Mouse (Mus musculus): ENCODE results near the gene Adat2.
A peak's percentile ranks its signal among the peaks of the same experiment; 100 is the strongest.

DNA sequence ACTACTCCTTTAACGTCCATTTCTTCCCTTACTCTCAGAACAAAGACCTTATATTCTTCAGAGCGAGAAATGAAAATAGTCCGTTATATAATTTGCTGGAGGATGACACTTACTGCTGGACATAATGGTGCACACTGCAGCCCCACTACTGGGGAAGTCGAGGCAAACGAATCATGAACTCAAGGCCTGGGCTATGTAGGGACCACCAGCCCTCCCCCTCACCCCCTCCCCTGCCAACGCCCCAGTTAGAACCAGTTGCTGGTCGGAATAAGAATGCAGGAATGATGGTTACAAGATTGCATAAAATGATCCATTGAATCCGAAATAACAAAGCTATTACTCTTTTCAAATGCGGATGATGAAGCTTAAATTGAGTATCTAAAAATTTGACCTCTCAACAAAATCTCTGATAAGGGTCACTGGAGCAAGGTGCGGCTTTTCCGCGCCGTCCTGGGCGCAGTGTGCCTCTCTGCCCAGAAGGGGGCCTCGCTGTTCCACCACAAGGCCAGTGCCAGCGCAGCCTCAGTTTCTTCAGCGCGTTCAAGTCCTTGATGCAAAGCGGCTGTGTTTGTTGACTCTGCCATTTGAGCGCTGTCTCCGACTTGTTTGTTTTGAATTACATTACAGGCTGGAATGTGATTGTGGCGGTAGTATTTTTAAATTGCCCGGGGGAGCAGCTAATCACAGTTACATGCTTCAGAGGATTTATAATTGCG, 11.8 kb downstream of the Adat2 start:
- TF ChIP-seq GATA1 (IDR thresholded peaks at IDR 0.05; ENCODE audit: borderline replicate concordance, low read length) (no peak), TAL1 (conservative IDR thresholded peaks at IDR 0.05; ENCODE audit: low read depth, low read length) (no peak), CTCF (IDR thresholded peaks at IDR 0.05; ENCODE audit: low read depth, low read length) (0 out of 2 replicates have a peak, but pooled peaks have one; percentile 13)

Data from G1E (cell line).